Mouse (Mus musculus): ENCODE data around the gene Cabp2. TPM values are rescaled to one million over a fixed set of nuclear protein-coding genes. Genes with fewer than 3 reads are reported as not detected.

The Cabp2 gene
- polyA plus RNA-seq, 1 experiment from 2014 or later, result not detected

DNA sequence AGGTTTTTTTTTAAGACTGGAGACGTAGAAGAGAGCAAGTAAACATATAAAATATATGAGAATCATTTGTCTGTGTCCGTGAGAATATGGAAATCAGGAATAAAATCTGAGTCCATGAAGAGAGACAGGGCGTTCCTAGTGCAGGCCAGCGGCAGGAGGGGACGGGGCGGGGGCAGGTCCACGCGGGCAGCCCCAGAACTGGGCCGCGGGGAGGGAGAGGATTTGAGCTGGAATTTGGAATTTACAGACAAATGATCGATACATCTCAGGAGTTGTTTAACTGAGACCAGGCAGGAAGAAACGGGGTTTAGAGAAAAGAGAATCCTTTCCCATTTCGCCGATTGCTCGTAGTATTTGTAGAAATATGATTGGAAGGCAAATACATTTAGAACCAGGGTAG, 11.1 kb upstream of the Cabp2 start:
- Histone ChIP-seq H3K4me3 (replicated peaks) (no peak overlapping the region), H3K9ac (replicated peaks) (no peak overlapping the region), H3K36me3 (no peaks in the 10 kb centered on the region), H3K27me3 (no peaks in the 10 kb centered on the region), H3K9me3 (no peaks in the 10 kb centered on the region), H3K4me2 (replicated peaks) (no peak overlapping the region), H3K27ac (no peak overlapping the region), H3K4me1 (replicated peaks) (no peaks in the 10 kb centered on the region)
- 70% methylated on average over 15 of the region's 15 CpGs for WGBS
- no peak for ATAC-seq

- Histone ChIP-seq H3K9ac (replicated peaks) (no peak overlapping the region), H3K4me2 (replicated peaks) (no peak overlapping the region), H3K4me1 (replicated peaks) (no peaks in the 10 kb centered on the region), H3K9me3 (no peaks in the 10 kb centered on the region), H3K36me3 (no peaks in the 10 kb centered on the region), H3K27me3 (no peaks in the 10 kb centered on the region), H3K4me3 (replicated peaks) (no peak overlapping the region), H3K27ac (no peak overlapping the region)
- ATAC-seq, result no peak
- 82% methylated on average over 8 of the region's 8 CpGs for WGBS
Measured at GRCm38 (mm10) chr19:4070756-4071155, 10.6 kb upstream of the Cabp2 start.

DNA sequence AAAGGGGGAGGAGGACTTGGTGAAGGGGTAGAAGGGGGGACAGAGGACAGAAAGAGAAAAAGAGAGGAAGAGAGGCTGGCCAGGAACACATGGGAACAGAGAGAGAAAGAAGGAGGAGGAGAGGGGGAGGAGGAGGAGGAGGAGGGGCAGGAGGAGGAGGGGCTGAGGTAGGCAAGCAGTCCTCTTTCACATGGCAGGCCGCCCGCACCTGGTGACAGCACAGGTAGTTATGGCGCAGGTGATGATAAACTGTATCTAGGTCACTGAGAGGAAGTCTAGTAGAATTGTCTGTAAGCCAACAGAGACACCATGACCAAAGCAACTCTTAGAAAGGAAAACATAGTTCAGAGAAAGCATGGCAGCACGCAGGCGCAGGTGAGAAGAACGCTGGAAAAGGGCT, 10.0 kb upstream of the Cabp2 start:
- Histone ChIP-seq H3K4me2 (replicated peaks) (no peak overlapping the region), H3K9me3 (no peaks in the 10 kb centered on the region), H3K36me3 (no peaks in the 10 kb centered on the region), H3K4me3 (replicated peaks) (no peak overlapping the region), H3K9ac (replicated peaks) (no peak overlapping the region), H3K27ac (no peak overlapping the region), H3K4me1 (replicated peaks) (no peaks in the 10 kb centered on the region), H3K27me3 (no peaks in the 10 kb centered on the region)
- ATAC-seq, result no peak
- WGBS, result 93% methylated on average over 6 of the region's 6 CpGs

DNA sequence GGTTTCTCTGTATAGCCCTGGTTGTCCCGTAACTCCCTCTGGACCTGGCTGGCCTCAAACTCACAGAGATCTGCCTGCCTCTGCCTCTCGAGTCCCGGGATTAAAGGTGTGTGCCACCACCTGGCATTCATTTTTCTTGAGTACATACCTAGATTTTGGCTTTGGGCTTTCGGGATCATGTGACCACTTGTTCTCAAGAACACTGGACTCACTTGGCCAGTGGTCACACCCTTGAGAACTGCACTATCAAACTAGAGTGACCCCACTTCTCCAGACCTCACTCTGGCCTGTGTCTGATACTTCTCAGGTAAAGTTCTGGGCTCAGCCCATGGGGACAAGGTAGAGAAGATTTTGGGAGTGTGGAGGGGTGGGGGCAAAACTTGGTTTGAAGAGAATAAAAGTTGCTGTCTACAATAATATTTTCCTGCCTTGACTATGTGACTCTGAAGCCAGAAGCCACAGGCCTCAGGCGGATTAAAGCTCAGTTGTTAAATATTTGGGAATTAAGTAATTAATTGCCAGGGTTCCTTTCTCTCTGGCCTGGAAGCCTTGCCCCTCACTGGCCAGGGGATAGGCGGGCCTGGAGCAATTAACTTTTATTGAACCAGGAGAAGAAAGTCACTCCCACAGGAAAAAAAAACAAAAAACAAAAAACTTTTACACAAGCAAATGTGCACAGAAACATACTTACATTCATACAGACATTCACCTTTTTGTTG, 8.5 kb upstream of the Cabp2 start:
- no peak overlapping the region for H3K4me2 ChIP-seq (replicated peaks)
- ATAC-seq, result no peak
- H3K27me3 ChIP-seq, result no peaks in the 10 kb centered on the region
- H3K4me1 ChIP-seq (replicated peaks), result no peaks in the 10 kb centered on the region
- H3K27ac ChIP-seq, result no peak overlapping the region
- no peaks in the 10 kb centered on the region for H3K9me3 ChIP-seq
- H3K4me3 ChIP-seq (replicated peaks), result no peak overlapping the region
- no peak overlapping the region for H3K9ac ChIP-seq (replicated peaks)
- H3K36me3 ChIP-seq, result no peaks in the 10 kb centered on the region
- 81% methylated on average over 6 of the region's 6 CpGs for WGBS

- WGBS, result 86% methylated on average over 1 of the region's 1 CpGs
Measured at GRCm38 (mm10) chr19:4075531-4075930, 5.8 kb upstream of the Cabp2 start.

DNA sequence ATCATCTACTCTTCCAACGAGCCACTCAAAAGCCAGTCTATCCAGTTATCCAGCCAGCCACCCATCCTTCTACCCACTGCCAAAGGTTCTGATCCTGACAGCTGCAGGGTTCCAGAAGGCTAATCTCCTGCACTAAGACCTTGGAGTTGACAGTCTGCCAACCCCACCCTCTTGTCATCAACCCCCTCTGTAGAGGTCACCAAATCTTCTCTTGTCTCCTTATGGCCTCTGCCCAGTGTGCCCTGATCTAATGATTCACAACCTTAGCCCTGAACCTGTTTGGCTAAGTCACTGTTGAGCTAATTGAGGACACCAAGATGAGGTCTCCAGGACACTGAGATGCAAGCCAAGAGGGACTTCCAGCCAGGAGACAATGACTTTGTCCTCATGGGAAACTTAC, 1.8 kb upstream of the Cabp2 start:
- Histone ChIP-seq H3K36me3 (no peaks in the 10 kb centered on the region), H3K4me1 (replicated peaks) (no peaks in the 10 kb centered on the region), H3K9ac (replicated peaks) (no peak overlapping the region), H3K4me3 (replicated peaks) (no peak overlapping the region), H3K4me2 (replicated peaks) (no peak overlapping the region), H3K27me3 (no peaks in the 10 kb centered on the region), H3K27ac (no peak overlapping the region), H3K9me3 (no peaks in the 10 kb centered on the region)
- 88% methylated on average over 1 of the region's 1 CpGs for WGBS
- no peak for ATAC-seq

More at GRCm38 (mm10) chr19:4075531-4075930, 5.8 kb upstream of the Cabp2 start:
- Histone ChIP-seq H3K9me3 (no peaks in the 10 kb centered on the region), H3K4me3 (replicated peaks) (no peak overlapping the region), H3K4me2 (replicated peaks) (no peak overlapping the region), H3K27ac (no peak overlapping the region), H3K36me3 (no peaks in the 10 kb centered on the region), H3K27me3 (no peaks in the 10 kb centered on the region), H3K4me1 (replicated peaks) (no peaks in the 10 kb centered on the region), H3K9ac (replicated peaks) (no peak overlapping the region)
- ATAC-seq, result no peak

GRCm38 (mm10) chr19:4080511-4081009, 818 bp upstream of the Cabp2 start:
- WGBS, result 64% methylated on average over 8 of the region's 8 CpGs
- Histone ChIP-seq H3K9me3 (no peaks in the 10 kb centered on the region), H3K27ac (no peak overlapping the region), H3K36me3 (no peaks in the 10 kb centered on the region), H3K27me3 (0 out of 2 replicates have a peak, but pooled peaks cover 3% of the 10 kb centered on the region), H3K4me1 (replicated peaks) (no peaks in the 10 kb centered on the region), H3K4me3 (replicated peaks) (no peak overlapping the region), H3K4me2 (replicated peaks) (no peak overlapping the region), H3K9ac (replicated peaks) (no peak overlapping the region)
- ATAC-seq, result no peak

DNA sequence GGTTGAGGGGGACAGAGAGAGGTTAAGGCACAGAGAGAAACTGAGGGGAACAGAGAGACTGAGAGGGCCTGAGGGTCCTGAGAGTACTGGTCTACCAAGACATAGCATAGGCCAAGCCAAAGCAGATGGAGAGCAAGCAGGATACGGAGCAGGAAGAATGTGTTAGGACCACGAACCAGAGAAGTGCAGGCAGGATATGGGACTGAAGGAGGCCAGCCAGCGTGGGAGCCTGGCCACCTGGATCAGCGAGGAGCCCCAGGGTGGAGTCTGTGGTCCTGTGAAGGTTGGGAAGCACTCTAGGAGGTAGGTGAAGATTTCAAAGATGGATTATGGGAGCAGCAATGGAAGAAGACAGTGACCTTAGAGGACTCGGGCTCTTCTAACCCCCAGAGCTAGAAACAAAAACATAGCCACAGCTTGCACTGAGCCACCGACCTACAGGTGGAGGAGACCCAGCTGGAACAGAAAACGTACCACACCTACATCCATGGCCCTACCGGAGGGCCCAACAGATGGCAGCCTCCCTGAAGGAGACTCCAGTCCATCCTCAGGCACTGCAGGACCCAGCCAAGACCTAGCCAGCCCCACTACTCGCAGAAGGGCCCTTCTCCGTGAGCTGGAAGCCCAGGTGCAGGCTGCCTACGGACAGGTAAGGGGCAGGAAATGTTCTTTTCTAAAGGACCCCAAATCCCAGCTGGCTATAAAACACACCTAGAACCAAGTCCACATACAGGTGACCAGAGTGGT, 1.0 kb downstream of the Cabp2 start:
- ATAC-seq, result no peak
- no peak overlapping the region for H3K9ac ChIP-seq (replicated peaks)
- H3K36me3 ChIP-seq, result no peaks in the 10 kb centered on the region
- 0 out of 2 replicates have a peak, but pooled peaks cover 3% of the 10 kb centered on the region for H3K27me3 ChIP-seq
- H3K9me3 ChIP-seq, result no peaks in the 10 kb centered on the region
- no peak overlapping the region for H3K27ac ChIP-seq
- H3K4me1 ChIP-seq (replicated peaks), result no peaks in the 10 kb centered on the region
- WGBS, result 86% methylated on average over 11 of the region's 11 CpGs
- no peak overlapping the region for H3K4me3 ChIP-seq (replicated peaks)
- no peak overlapping the region for H3K4me2 ChIP-seq (replicated peaks)

GRCm38 (mm10) chr19:4083316-4083715, 1.9 kb downstream of the Cabp2 start:
- no peak overlapping the region for H3K4me3 ChIP-seq (replicated peaks)
- WGBS, result 73% methylated on average over 7 of the region's 7 CpGs
- H3K27ac ChIP-seq, result no peak overlapping the region
- H3K9ac ChIP-seq (replicated peaks), result no peak overlapping the region
- H3K27me3 ChIP-seq, result 0 out of 2 replicates have a peak, but pooled peaks cover 3% of the 10 kb centered on the region
- H3K36me3 ChIP-seq, result no peaks in the 10 kb centered on the region
- H3K9me3 ChIP-seq, result no peaks in the 10 kb centered on the region
- H3K4me2 ChIP-seq (replicated peaks), result no peak overlapping the region
- ATAC-seq, result no peak
- no peaks in the 10 kb centered on the region for H3K4me1 ChIP-seq (replicated peaks)

- no peak for ATAC-seq
- Histone ChIP-seq H3K4me3 (replicated peaks) (no peak overlapping the region), H3K27me3 (0 out of 2 replicates have a peak, but pooled peaks cover 3% of the 10 kb centered on the region), H3K36me3 (no peaks in the 10 kb centered on the region), H3K9me3 (no peaks in the 10 kb centered on the region), H3K4me1 (replicated peaks) (no peaks in the 10 kb centered on the region), H3K4me2 (replicated peaks) (no peak overlapping the region), H3K9ac (replicated peaks) (no peak overlapping the region), H3K27ac (no peak overlapping the region)
- 23% methylated on average over 8 of the region's 8 CpGs for WGBS
Measured at GRCm38 (mm10) chr19:4083826-4084225, 2.4 kb downstream of the Cabp2 start.

DNA sequence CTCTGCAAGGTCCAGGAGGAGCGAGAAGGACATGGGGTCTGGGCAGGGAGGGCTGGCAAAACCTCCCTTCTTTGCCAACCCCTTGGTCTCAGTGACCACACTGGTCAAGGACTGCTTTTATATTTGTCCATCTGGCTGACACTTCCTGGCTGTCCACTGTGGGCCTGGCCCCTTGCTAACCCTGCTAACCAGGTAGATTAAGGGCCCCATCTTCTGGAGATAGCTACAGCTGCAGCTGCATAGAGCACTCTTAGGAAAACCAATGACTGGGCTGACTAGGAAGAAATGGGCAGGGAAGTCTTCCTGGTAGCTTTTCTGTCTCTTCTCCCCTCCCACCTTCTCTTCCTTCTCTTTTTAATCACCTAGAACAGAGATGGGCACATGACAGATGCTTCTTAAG, 3.6 kb downstream of the Cabp2 start:
- H3K4me1 ChIP-seq (replicated peaks), result no peaks in the 10 kb centered on the region
- ATAC-seq, result no peak

GRCm38 (mm10) chr19:4086156-4086555, 4.8 kb downstream of the Cabp2 start:
- Histone ChIP-seq H3K36me3 (no peaks in the 10 kb centered on the region), H3K9me3 (no peaks in the 10 kb centered on the region), H3K27me3 (peaks cover 7% of the 10 kb centered on the region; the same call in 1 of the 2 replicates), H3K4me3 (replicated peaks) (no peak overlapping the region), H3K9ac (replicated peaks) (no peak overlapping the region), H3K27ac (no peak overlapping the region), H3K4me2 (replicated peaks) (no peak overlapping the region), H3K4me1 (replicated peaks) (no peaks in the 10 kb centered on the region)
- 93% methylated on average over 15 of the region's 15 CpGs for WGBS
- no peak for ATAC-seq

More for the DNA sequence above, 3.6 kb downstream of the Cabp2 start:
- H3K9me3 ChIP-seq, result no peaks in the 10 kb centered on the region
- no peaks in the 10 kb centered on the region for H3K36me3 ChIP-seq
- H3K9ac ChIP-seq (replicated peaks), result no peak overlapping the region
- H3K27ac ChIP-seq, result no peak overlapping the region
- no peak overlapping the region for H3K4me3 ChIP-seq (replicated peaks)
- WGBS, result 86% methylated on average over 1 of the region's 1 CpGs
- no peak overlapping the region for H3K4me2 ChIP-seq (replicated peaks)
- peaks cover 7% of the 10 kb centered on the region; the same call in 1 of the 2 replicates for H3K27me3 ChIP-seq

Data from midbrain, embryonic 13.5 days (tissue).